Mouse (Mus musculus) B cell, adult (primary cell): Measurements from ENCODE around the gene Sp6. TPM values are rescaled to one million over a fixed set of nuclear protein-coding genes. Genes with fewer than 3 reads are reported as not detected.

Experiments used
- total RNA-seq: library from RNA; stranded (reverse); gene quantifications from 4 replicates; pipeline ENCODE4 v1.2.4, GENCODE M21; 2023; ENCODE audit not compliant: inconsistent age

The Sp6 gene
- total RNA-seq, result 0.24 TPM in 1 of 4 replicates, not detected in the others

DNA sequence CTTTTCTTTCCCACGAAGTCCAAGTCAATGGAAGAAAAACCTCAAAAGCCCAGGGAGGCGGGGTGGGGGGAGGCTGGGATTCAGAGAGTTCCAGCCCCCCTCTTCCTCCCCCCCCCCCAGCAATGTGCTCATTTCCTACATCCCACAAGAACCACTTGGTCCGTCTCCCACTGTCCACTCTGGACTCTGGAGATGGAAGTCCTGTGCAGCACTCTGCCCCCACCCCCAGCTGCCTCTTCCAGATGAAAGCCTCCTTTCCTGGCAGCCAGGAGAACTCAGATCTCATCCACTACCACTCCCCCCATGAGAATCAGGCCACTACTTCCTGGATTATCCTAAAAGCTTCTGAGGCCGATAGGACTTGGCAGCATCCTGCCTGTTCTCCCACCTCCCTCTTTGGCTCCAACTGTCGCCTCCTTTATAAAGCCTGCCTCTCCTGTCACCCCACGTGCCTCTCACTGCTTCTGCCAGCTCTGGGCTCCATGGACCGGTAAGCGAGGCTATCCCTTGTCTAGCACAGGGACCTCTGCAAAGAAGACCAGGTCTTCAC is at the start of gene Sp6:
Gene Sp6, plus strand, starts transcription at position 274 of the 550 bp plus-strand sequence.

DNA sequence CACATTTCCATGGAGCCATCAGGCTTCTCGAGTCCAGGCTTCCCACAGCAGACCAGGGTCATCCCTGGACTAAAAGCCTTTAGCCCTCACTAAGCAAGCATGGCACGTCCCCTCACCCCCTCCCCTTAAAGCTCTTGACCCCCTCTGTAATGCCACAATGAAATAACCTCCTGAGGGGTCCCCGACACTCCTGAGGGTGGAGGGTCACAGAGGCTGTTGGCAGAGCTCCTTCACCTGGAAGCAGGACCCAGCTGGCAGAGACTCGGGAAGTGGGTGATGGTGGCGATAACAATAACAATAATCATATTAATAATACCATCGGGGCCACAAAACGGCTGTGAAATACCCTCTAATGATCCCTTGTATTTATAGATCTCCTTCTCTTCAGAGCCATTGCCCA is 30.3 kb upstream of the Sp6 start, which contains the start of gene Sp2:
Gene Sp2, minus strand, starts transcription at position 101 of the 400 bp plus-strand sequence.

DNA sequence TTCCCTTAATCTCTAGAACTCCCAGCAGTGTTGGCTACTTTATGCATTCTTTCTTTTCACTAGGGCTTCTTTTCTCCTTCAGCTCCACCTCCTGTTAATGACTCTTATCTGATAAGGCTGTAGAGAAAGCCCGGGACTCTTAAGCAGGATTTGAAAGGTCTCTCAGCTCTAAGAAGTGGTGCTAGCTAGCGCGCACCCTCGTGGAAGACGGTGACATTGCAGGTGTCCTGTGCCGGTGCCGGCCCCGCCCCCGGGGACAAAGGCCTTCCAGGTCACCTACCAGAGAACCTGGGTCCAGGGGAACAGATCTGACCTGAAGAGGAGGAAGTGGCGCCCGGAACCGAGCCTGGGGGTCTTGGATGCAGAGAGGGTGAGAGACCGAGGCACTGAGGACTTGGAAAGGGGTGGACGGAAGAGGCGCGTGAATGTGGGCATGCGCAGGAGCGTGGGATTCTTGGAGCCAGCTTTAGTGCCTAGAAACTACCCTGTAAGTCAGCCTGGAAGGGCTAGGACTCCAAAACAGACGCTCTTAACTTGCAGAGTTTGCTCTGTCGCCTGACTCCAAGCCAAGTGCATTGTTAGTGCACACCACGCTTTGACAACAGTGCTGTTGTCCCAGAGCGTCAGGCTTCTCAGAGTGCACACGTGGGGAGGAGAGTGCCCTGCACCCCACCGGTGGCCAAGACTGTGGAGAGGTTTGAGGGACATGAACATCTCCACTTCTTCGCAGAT is 16.7 kb downstream of the Sp6 start, which contains the start of gene Scrn2:
Gene Scrn2, plus strand, starts transcription at position 253 of the 732 bp plus-strand sequence.

DNA sequence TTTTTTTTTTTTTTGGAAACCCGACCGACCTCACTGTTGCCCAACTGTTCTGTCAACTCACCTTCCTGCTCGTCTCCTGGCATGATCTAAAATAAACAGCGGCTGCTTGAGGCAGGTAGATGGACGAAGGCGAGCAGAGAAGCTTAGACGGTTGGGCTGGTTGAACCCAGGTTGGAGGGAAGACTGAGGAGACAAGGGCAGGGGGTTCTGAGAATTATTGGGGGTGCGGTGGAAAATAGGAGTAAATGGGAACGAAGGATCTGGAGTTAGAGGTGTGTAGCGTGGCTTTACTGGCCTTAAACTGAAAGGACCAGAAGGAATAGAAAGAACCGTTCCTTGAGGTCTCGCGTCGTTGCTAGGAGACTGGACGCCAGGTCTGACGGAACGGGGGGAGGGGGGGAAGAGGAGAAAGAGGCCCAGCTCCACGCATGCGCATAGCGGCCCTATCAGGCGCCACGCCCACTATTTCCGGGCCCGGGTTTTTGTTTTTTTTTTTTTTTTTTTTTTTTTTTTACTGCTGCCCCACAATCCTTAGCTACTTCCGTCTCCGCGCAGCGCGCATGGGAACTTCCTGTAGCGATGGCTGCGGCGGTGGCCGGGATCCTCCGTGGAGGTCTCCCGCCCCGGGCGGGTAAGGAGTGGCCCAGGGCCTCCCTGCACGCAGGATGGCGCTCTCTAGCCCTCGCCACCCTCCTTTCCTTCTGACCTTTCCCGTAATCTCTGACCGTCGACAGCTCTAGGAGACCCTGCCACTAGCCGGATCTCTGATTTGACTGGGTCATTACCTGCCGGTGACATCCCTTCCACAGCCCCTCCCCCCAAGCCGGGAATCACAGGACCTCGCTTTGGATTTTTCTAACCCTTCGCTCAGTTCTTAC is 28.1 kb downstream of the Sp6 start, which contains the start of the genes Lrrc46 and Mrpl10:
Gene Lrrc46, minus strand, starts transcription at position 386 of the 878 bp plus-strand sequence.
Gene Mrpl10, plus strand, starts transcription at position 539 of the 878 bp plus-strand sequence.

DNA sequence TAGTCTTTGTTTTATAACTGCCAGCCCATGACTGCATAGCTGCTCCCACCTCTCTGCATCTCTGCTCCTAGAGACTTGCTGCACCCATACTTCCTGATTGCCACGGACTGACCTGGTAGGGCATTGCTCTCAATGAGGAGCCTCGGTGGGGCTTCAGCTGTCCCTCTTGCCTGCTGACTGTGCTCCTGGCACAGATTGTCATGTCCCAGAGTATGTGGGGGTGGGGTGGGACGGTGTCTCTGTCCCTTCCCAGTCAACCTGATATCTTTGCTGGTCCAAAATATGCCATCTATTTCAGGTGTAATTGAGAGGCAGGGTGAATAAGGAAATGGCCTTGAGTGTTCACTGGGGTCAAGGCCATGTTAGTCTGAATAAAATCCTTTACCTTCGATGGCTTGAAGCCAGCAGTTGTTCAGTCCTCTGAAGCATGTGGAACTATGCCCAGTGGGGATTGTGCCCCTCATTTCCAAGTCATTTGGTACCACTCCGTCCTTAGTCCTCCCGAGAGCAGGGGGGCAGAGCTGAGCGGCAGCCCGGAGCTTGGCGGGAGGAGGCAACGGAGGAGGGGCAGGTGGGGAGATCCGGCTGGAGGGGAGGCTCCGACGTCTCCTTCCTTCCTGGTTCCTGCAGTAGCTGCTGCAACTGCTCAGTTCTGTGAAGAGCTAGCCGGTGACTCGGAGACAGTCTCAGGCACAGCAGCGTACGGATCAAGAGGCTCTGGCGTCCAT is 37.2 kb downstream of the Sp6 start, which contains the start of gene Osbpl7:
Gene Osbpl7, plus strand, starts transcription at position 413 of the 728 bp plus-strand sequence.

Other genes with a start within 250 kb of the Sp6 start
- gene Snx11, start 235.8 kb upstream of the Sp6 start, total RNA-seq, result 57.8 to 72.3 TPM (median 62.4 TPM) in 4 replicates
- 58.9 to 72.0 TPM (median 64.1 TPM) in 4 replicates for gene Cbx1, start 224.3 kb upstream of the Sp6 start, total RNA-seq
- 66.0 to 80.5 TPM (median 77.5 TPM) in 4 replicates for gene Nfe2l1, start 183.4 kb upstream of the Sp6 start, total RNA-seq
- 1.5 TPM in 1 of 4 replicates, not detected in the others for gene Copz2, start 163.5 kb upstream of the Sp6 start, total RNA-seq
- gene Cdk5rap3, start 96.9 kb upstream of the Sp6 start, total RNA-seq, result 48.1 to 63.0 TPM (median 53.9 TPM) in 4 replicates
- gene Prr15l, start 85.3 kb upstream of the Sp6 start, total RNA-seq, result not detected in 4 replicates
- gene Pnpo, start 69.4 kb upstream of the Sp6 start, total RNA-seq, result 21.5 to 29.9 TPM (median 23.7 TPM) in 4 replicates
- gene Sp2, start 30.4 kb upstream of the Sp6 start, total RNA-seq, result 43.7 to 53.4 TPM (median 53.2 TPM) in 4 replicates
- gene Scrn2, start 16.5 kb downstream of the Sp6 start, total RNA-seq, result 5.8 to 7.2 TPM (median 6.7 TPM) in 4 replicates
- not detected in 4 replicates for gene Lrrc46, start 28.0 kb downstream of the Sp6 start, total RNA-seq
- 43.6 to 48.2 TPM (median 47.6 TPM) in 4 replicates for gene Mrpl10, start 28.2 kb downstream of the Sp6 start, total RNA-seq
- gene Osbpl7, start 37.2 kb downstream of the Sp6 start, total RNA-seq, result 34.6 to 39.9 TPM (median 36.1 TPM) in 4 replicates
- gene Tbx21, start 101.9 kb downstream of the Sp6 start, total RNA-seq, result 1.3 to 2.6 TPM (median 2.4 TPM) in 4 replicates
- gene Tbkbp1, start 138.1 kb downstream of the Sp6 start, total RNA-seq, result 0.21 to 0.80 TPM (median 0.46 TPM) in 4 replicates
- gene Kpnb1, start 174.5 kb downstream of the Sp6 start, total RNA-seq, result 136 to 148 TPM (median 143 TPM) in 4 replicates